Comparison of ENCODE assay signal across 8 mouse cellular contexts in genomic region chr4:119539031-119539824, GRCm38 (mm10). TPM values are rescaled to one million over a fixed set of nuclear protein-coding genes. Genes with fewer than 3 reads are reported as not detected.
DNase-seq lines count a peak whose midpoint lies in the region; ATAC-seq lines count a peak whose summit lies in the region.

Gene Frg2f1, minus strand, starts transcription at chr4:119539529.

- H3K36me3 ChIP-seq in hindbrain, embryonic 16.5 days (ENCODE audit: control insufficient read depth, insufficient read depth, low read length), result no peaks in the 10 kb centered on the region
- no peaks in the 10 kb centered on the region for H3K36me3 ChIP-seq in macrophage (ENCODE audit: inconsistent target)

- H3K27me3 ChIP-seq in hindbrain, embryonic 16.5 days (replicated peaks; ENCODE audit: control insufficient read depth, insufficient read depth, low read length), result no peaks in the 10 kb centered on the region

- peak; percentile 89 for DNase-seq in WW6 (ENCODE audit: low read depth, low spot score)
- DNase-seq in cerebellum, postnatal 4 days (ENCODE audit: low spot score in 2 of 2), result peak; percentile 94 to 95
- peak; percentile 94 for DNase-seq in gastrocnemius, adult 18-20 months (ENCODE audit: low spot score)
- peak; percentile 94 to 96 for DNase-seq in left cerebral cortex, adult 18-20 months (ENCODE audit: low spot score in 2 of 2)
- DNase-seq in right cerebral cortex, adult 18-20 months, result peak; percentile 95
- DNase-seq in urinary bladder, postnatal 10 days (ENCODE audit: low spot score), result peak; percentile 92

- peak within 1 kb of the TSS; percentile 95 for H3K27ac ChIP-seq in hindbrain, embryonic 16.5 days (ENCODE audit: low read depth, low read length)
- H3K27ac ChIP-seq in macrophage, result peak within 1 kb of the TSS; percentile 36

- peak; percentile 94 for ATAC-seq in hindbrain, embryonic 16.5 days

- H3K4me1 ChIP-seq in hindbrain, embryonic 16.5 days (ENCODE audit: control insufficient read depth, insufficient read depth, low read depth, low read length), result peaks cover 16% of the 10 kb centered on the region

- H3K4me2 ChIP-seq in hindbrain, embryonic 16.5 days (ENCODE audit: low read length), result peak within 1 kb of the TSS; percentile 85

- peaks cover 41% of the 10 kb centered on the region for H3K79me2 ChIP-seq in macrophage (ENCODE audit: inconsistent target)

- 1% methylated on average over 62 of the region's 85 CpGs for WGBS in hindbrain, embryonic 16.5 days
- WGBS in macrophage (ENCODE audit: missing documents), result under 1% methylated on average over 70 of the region's 85 CpGs

- H3K9ac ChIP-seq in hindbrain, embryonic 16.5 days (ENCODE audit: low read depth, low read length), result peak within 1 kb of the TSS; percentile 86

- peak within 1 kb of the TSS; percentile 73 for H3K4me3 ChIP-seq in hindbrain, embryonic 16.5 days (ENCODE audit: low read length)
- peak within 1 kb of the TSS; percentile 56 for H3K4me3 ChIP-seq in macrophage (ENCODE audit: inconsistent target)

- no peaks in the 10 kb centered on the region for H3K9me3 ChIP-seq in hindbrain, embryonic 16.5 days (ENCODE audit: control insufficient read depth, low read length)

RNA-seq across cellular contexts. Expression of gene Frg2f1, which starts in this region (rescaled TPM):
- 1 to 10 TPM; 4.1 to 6.3 TPM for total RNA-seq in gastrocnemius, adult 18-20 months (2021)
- 9.3 and 11.4 TPM in 2 replicates for polyA plus RNA-seq in hindbrain, embryonic 16.5 days (2015; fragmentation: Nextera tagmentation; extraction: Ambion mirVana)
- 10 to 100 TPM; 20.5 to 20.7 TPM for total RNA-seq in left cerebral cortex, adult 18-20 months (2021)
- total RNA-seq in macrophage (2018; cell fraction: chromatin; rRNA removed), result 10 to 100 TPM in 5 of 26 experiments, 1 to 10 TPM in 18, under 1 TPM in 1, not detected in 2; 0.53 to 12.5 (median 4.5) TPM
- total RNA-seq in macrophage (2018; cell fraction: cytosol; rRNA removed), result 1 to 10 TPM in 25 of 26 experiments, under 1 TPM in 1; 0.99 to 4.2 (median 2.2) TPM
- total RNA-seq in macrophage (2018; cell fraction: nucleus; rRNA removed), result 10 to 100 TPM in 1 of 26 experiments, 1 to 10 TPM in 21, under 1 TPM in 2, not detected in 2; 0.54 to 11.7 (median 5.2) TPM
- 1.6 to 2.7 TPM (median 2.4 TPM) in 3 replicates for polyA plus RNA-seq in macrophage (2018)

Comparison
In these comparisons a context has a peak if more than half of its experiments do, and no peak if none do; other contexts are left out.
1. Peak in every context shown above with its lines: DNase-seq, ATAC-seq, H3K4me3 ChIP-seq and H3K27ac ChIP-seq.